Mouse (Mus musculus) G1E (cell line): ENCODE results near the gene Zrsr1.

ENCODE experiments used
- CTCF ChIP-seq: IDR thresholded peaks from 2 replicates; pipeline ENCODE4 v1.5.1; 2012; ENCODE audit warnings: low read depth, low read length, inconsistent platforms, mixed read lengths
- GATA1 ChIP-seq: IDR thresholded peaks from 2 replicates; pipeline ENCODE4 v1.6.1; 2012; ENCODE audit warnings: borderline replicate concordance, low read length, inconsistent platforms, mixed read lengths
- GATA2 ChIP-seq: IDR thresholded peaks from 2 replicates; pipeline ENCODE4 v1.6.1; 2012; ENCODE audit warnings: low read depth, low read length, inconsistent platforms, borderline replicate concordance
- POLR2AphosphoS5 ChIP-seq: IDR thresholded peaks from 2 replicates; pipeline ENCODE4 v1.6.1; 2012; ENCODE audit warnings: low read depth, low read length, inconsistent platforms; ENCODE audit not compliant: insufficient replicate concordance
- TAL1 ChIP-seq: conservative IDR thresholded peaks from 2 replicates; pipeline ENCODE4 v1.6.1; 2012; ENCODE audit warnings: low read depth, low read length, inconsistent platforms, mixed read lengths

- TF ChIP-seq CTCF (no peak), TAL1 (no peak), GATA1 (no peak), POLR2AphosphoS5 (no peak), GATA2 (no peak)
Measured at GRCm38 (mm10) chr11:22979221-22979620, 7.4 kb downstream of the Zrsr1 start.
